Mouse (Mus musculus) G1E (cell line): ENCODE measurements at regions not wholly inside any gene's neighbourhood (a gene's known extent, or its start where the extent isn't known, plus 50 kb on each side); places are given as distances from the start of the nearest gene placed in this dataset.

Source experiments
- ATAC-seq: 2 replicates; pipeline ENCODE4 v1.8.0; 2016; ENCODE audit warnings: mild to moderate bottlenecking; ENCODE audit not compliant: insufficient number of reproducible peaks, poor library complexity, low FRiP score, severe bottlenecking; ENCODE audit errors: extremely low read depth
- DNase-seq: peaks from one replicate; pipeline ENCODE4 v3.0.0; 2012; ENCODE audit warnings: low spot score
- H3K27me3 ChIP-seq: 2 replicates; pipeline ENCODE4 v1.6.1; 2012; ENCODE audit warnings: mild to moderate bottlenecking, low read length, inconsistent platforms; ENCODE audit not compliant: insufficient read depth
- H3K36me3 ChIP-seq: replicated peaks from 2 replicates; pipeline ENCODE3; 2012; ENCODE audit warnings: mild to moderate bottlenecking, inconsistent platforms
- H3K4me1 ChIP-seq: 2 replicates; pipeline ENCODE4 v1.6.1; 2012; ENCODE audit warnings: low read depth, low read length, inconsistent platforms, mixed read lengths; ENCODE audit not compliant: insufficient read depth
- H3K4me3 ChIP-seq: 2 replicates; pipeline ENCODE4 v1.5.1; 2012; ENCODE audit warnings: low read depth, mild to moderate bottlenecking, inconsistent platforms, low read length, moderate library complexity, mixed read lengths
- H3K9me3 ChIP-seq: replicated peaks from 2 replicates; pipeline ENCODE4 v1.6.1; 2012; ENCODE audit warnings: inconsistent platforms
- CTCF ChIP-seq: IDR thresholded peaks from 2 replicates; pipeline ENCODE4 v1.5.1; 2012; ENCODE audit warnings: low read depth, low read length, inconsistent platforms, mixed read lengths
- GATA1 ChIP-seq: IDR thresholded peaks from 2 replicates; pipeline ENCODE4 v1.6.1; 2012; ENCODE audit warnings: borderline replicate concordance, low read length, inconsistent platforms, mixed read lengths
- GATA2 ChIP-seq: IDR thresholded peaks from 2 replicates; pipeline ENCODE4 v1.6.1; 2012; ENCODE audit warnings: low read depth, low read length, inconsistent platforms, borderline replicate concordance
- POLR2AphosphoS5 ChIP-seq: IDR thresholded peaks from 2 replicates; pipeline ENCODE4 v1.6.1; 2012; ENCODE audit warnings: low read depth, low read length, inconsistent platforms; ENCODE audit not compliant: insufficient replicate concordance
- TAL1 ChIP-seq: conservative IDR thresholded peaks from 2 replicates; pipeline ENCODE4 v1.6.1; 2012; ENCODE audit warnings: low read depth, low read length, inconsistent platforms, mixed read lengths

DNA sequence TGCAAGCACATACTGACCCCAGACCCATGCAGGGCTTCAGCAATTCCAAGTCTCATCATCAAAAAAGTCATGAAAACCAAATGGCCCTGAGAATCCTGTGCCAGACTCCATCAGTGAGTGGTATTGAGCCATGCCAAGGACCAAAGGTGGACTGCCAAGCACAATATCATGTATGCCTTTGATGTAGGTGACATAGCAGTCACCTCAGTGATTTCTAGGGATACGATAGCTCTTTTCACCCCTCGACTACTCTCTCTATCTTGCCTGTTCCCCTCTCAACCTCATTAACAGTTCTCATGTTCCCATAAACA is 807.4 kb upstream of the Tbl1xr1 start:
- TF ChIP-seq TAL1: no peak
- TF ChIP-seq CTCF: no peak
- no peak for DNase-seq
- H3K4me3 ChIP-seq: no peak overlapping the region
- no peak for ATAC-seq
- H3K9me3 ChIP-seq: no peaks in the 10 kb centered on the region
- H3K27me3 ChIP-seq: no peaks in the 10 kb centered on the region
- H3K4me1 ChIP-seq: 0 out of 2 replicates have a peak, but pooled peaks cover 2% of the 10 kb centered on the region
- no peaks in the 10 kb centered on the region for H3K36me3 ChIP-seq

- no peaks in the 10 kb centered on the region for H3K27me3 ChIP-seq
- no peak overlapping the region for H3K4me3 ChIP-seq
- TF ChIP-seq TAL1: no peak
- no peak for TF ChIP-seq GATA1
- TF ChIP-seq POLR2AphosphoS5: no peak
- no peak for TF ChIP-seq CTCF
- TF ChIP-seq GATA2: no peak
- no peaks in the 10 kb centered on the region for H3K9me3 ChIP-seq
- DNase-seq: no peak
- H3K4me1 ChIP-seq: 0 out of 2 replicates have a peak, but pooled peaks cover 2% of the 10 kb centered on the region
- ATAC-seq: no peak
- H3K36me3 ChIP-seq: no peaks in the 10 kb centered on the region
These were observed 805.7 kb upstream of the Tbl1xr1 start for GRCm38 (mm10) chr3:21270788-21271187.

DNA sequence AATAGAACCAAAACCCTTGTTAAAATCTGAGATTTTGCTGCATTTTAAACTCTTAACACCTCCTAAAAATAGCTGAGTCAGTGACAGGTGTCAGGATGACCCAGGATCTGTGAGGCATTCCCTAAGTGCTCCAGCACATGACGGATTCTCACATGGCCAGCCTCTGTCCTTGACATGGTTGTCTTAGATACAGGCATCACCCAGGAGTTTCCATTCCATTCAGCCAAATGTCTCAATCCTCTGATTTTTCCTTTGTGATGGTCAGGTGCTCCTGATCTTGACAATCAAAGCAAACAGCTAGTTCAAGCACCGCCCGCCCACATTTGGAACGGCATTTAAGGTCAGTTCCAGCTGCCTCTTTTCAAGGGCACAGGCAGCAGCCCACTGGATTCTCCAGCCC is 804.2 kb upstream of the Tbl1xr1 start:
- TF ChIP-seq GATA1 (no peak), GATA2 (no peak), CTCF (no peak), POLR2AphosphoS5 (no peak), TAL1 (no peak)

GRCm38 (mm10) chr3:21292774-21293173 is 783.7 kb upstream of the Tbl1xr1 start:
- H3K4me1 ChIP-seq: no peaks in the 10 kb centered on the region
- ATAC-seq: no peak
- DNase-seq: no peak
- no peaks in the 10 kb centered on the region for H3K36me3 ChIP-seq
- no peaks in the 10 kb centered on the region for H3K27me3 ChIP-seq
- H3K9me3 ChIP-seq: no peaks in the 10 kb centered on the region
- TF ChIP-seq CTCF (no peak), GATA2 (no peak), GATA1 (no peak), POLR2AphosphoS5 (no peak), TAL1 (no peak)
- H3K4me3 ChIP-seq: no peak overlapping the region

More for the DNA sequence above, 804.2 kb upstream of the Tbl1xr1 start:
- H3K27me3 ChIP-seq: no peaks in the 10 kb centered on the region
- DNase-seq (no peak), ATAC-seq (no peak)
- no peaks in the 10 kb centered on the region for H3K4me1 ChIP-seq
- no peaks in the 10 kb centered on the region for H3K36me3 ChIP-seq
- H3K9me3 ChIP-seq: no peaks in the 10 kb centered on the region
- no peak overlapping the region for H3K4me3 ChIP-seq

DNA sequence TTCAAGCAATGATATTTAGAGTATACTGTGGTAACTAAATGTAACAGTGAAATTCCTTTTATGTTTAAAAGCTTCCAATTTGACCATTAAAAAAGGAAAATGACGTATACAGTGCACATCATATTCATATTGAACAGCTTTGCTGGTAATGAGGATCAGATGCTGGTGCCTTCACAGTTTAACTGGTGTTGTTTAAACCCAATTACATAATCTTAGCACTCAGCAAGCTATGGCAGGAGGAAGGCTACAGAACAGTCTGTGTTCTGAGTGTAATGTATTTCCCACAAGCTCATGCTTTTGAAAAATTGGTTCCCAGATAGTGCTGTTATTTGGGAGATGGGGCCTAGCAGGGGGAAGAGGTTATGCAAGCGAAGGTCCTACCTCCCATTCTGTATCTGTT is 783.1 kb upstream of the Tbl1xr1 start:
- no peaks in the 10 kb centered on the region for H3K27me3 ChIP-seq
- no peak overlapping the region for H3K4me3 ChIP-seq
- H3K36me3 ChIP-seq: no peaks in the 10 kb centered on the region
- H3K9me3 ChIP-seq: no peaks in the 10 kb centered on the region
- ATAC-seq (no peak), DNase-seq (no peak)
- TF ChIP-seq CTCF (no peak), GATA2 (no peak), GATA1 (no peak), POLR2AphosphoS5 (no peak), TAL1 (no peak)
- no peaks in the 10 kb centered on the region for H3K4me1 ChIP-seq

DNA sequence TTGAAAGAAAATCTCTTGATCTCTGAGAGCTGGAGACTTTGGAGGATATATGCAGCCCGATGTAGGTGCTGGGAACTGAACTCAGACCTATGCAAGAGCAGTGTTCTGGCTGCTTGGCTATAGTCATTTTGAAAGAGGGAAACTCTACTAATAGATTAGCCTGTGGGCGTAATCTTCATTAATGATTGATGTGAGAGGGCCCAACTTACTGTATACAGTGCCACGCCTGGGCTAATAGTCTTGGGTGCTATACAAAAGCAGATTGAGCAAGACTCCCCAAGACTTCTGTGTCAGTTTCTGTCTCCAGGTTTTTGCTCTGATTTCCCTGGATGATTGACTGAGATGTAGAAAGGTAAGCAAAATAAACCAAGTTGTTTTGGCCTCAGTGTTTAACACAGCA is 781.7 kb upstream of the Tbl1xr1 start:
- ATAC-seq (no peak), DNase-seq (no peak)
- Histone ChIP-seq H3K4me3 (no peak overlapping the region), H3K4me1 (no peaks in the 10 kb centered on the region), H3K27me3 (no peaks in the 10 kb centered on the region), H3K36me3 (no peaks in the 10 kb centered on the region), H3K9me3 (no peaks in the 10 kb centered on the region)
- TF ChIP-seq TAL1 (no peak), CTCF (no peak), GATA2 (no peak), GATA1 (no peak), POLR2AphosphoS5 (no peak)

GRCm38 (mm10) chr3:21296581-21297110 is 779.8 kb upstream of the Tbl1xr1 start:
- no peak overlapping the region for H3K4me3 ChIP-seq
- no peak for DNase-seq
- no peaks in the 10 kb centered on the region for H3K9me3 ChIP-seq
- no peak for ATAC-seq
- H3K27me3 ChIP-seq: no peaks in the 10 kb centered on the region
- TF ChIP-seq GATA1 (no peak), GATA2 (no peak), TAL1 (no peak), POLR2AphosphoS5 (no peak), CTCF (no peak)
- no peaks in the 10 kb centered on the region for H3K4me1 ChIP-seq
- no peaks in the 10 kb centered on the region for H3K36me3 ChIP-seq
